Mouse (Mus musculus): Measurements from ENCODE around the gene Spata18.

Gene Spata18

DNA sequence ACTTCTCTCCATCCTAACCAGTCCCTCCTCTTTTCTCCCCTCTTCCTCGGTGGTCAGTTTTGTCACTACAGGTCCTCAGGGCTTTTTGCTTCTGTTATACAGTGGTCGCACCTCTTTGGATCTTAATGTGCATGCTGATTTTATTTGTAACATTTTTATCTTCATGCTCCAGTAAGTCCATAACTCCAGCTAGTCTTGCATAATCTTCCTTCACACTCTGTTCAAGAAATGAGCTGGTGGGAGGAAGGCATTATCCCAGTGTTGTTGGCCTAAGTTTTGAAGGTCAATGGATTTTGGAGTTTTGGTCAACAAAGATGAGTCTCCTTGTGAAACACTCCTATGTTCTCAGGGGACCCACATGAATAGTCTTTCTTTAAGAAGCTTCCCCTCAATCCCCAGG lies 16.7 kb downstream of the Spata18 start:
- no peak for DNase-seq

DNA sequence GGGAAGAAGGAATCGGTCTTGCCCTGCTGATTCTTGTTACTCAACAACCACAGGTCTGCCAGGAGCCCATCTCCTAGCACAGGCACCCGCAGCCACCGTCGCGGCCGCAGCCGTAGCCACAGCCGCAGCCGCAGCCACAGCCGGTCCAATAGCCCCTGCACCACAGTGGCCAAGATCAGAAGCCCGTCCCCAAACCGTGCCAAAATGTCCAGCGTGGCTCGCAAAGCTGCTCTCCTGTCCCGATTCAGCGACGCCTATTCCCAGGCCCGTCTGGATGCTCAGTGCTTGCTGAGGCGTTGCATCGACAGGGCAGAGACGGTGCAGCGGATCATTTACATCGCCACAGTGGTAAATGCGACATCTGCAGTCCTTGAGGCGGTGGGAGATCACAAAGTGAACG lies 18.2 kb downstream of the Spata18 start:
- DNase-seq: no peak

DNA sequence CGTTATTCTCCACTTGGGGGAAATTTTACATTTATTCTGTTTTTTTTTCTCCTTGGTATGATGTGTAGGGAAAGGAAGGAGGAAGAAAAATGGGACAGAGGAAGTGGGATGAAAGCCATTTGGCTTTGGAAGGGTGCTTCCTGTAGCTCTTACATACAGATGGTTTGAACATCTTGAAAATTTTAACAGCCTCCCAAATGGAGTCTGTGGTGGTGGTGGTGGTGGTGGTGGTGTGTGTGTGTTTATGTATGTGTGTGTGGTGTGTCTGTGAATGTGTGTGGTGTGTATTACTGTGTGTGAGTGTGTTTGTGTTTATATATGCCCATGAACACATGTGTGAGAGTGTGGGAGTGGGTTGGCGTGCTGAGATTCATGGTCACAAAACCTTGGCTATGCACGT lies 24.4 kb downstream of the Spata18 start:
- no peak for DNase-seq

DNA sequence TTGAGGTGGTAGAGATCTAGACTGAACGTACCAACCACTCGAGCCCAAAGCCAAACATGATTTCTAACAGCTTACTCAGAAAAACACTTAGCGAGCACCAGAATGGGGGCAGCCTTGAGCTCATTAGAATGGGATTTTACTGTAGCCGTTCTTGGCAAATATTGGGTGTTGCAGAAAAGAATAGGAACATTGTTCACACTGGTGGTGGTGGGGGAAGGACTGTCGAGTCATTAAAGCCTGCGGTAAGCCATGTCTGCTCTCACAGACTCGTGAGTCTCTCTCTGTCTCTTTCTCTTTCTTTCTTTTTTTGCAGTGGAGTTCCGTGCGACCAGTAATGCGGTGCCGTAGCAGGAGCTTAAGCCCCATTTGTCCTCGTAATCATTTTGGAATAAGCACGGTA lies 25.4 kb downstream of the Spata18 start:
- DNase-seq: no peak

DNA sequence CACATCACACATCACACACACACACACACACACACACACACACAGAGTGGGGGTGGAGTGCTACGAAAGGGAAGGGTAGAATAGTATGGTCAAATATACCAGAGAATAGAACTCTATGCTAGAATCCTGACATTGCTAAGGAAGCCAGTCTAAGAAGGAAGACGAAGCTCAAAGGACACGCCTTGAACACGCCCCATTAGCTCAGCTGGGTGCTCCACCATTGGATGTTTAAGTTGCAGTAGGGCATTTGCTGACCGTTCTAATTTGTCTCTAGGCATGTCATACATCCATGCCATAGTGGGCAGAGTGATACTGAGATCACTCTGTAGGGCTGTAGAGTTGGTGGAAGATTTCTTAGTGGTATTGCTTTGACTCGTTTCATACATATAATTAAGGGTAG lies 32.0 kb downstream of the Spata18 start:
- no peak for DNase-seq

DNA sequence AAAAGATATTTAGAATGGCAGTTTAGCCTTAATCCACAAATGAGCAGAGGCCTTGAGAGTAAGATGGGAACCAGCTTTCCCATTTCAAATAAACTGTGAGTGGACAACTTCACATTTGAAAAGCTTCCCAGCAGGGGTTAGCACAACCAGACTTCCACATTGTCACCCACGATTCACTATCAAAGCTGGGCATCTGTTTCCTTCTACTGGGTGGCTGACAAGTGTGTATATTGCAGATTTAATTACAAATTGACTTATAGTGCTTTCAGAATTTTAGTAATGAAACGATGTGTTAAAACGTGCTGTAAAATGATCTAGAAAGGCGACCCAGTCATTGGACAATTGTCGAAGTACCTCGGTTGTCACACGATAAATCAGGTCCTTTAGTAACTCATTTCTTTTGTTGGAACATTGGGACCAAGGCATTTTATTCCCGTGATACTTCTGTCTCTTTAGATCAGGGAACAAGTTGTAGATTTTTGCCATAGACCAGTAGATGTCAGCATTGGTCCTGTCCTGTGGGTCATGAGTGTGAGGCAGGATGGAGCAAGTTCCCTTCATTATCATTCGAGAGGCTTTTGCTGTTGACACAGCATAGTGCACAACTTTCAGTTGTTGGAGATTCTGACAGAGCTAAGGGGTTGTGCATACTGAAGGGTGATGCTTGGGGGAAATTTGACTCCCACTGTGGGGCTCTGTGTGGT lies 32.7 kb downstream of the Spata18 start:
- no peak for DNase-seq

DNA sequence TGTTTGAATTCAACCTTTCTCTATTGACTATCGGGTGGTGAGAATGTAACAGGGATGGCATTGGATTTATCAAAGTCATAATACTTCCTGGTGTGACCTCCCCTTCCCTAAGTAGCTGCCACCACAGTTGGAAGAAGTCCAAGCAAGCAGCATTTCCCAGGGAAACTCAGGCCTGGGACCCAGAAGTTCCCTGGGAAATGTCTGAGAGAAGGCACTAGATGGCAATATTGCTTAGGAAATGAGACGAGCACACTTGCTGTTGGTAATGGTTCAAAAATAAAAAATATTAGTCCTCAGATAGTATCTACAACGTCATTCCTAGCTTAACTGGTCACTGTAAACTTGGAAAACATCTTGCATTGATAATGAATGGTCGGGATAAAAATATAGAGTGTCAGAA lies 35.0 kb downstream of the Spata18 start:
- DNase-seq: no peak

DNA sequence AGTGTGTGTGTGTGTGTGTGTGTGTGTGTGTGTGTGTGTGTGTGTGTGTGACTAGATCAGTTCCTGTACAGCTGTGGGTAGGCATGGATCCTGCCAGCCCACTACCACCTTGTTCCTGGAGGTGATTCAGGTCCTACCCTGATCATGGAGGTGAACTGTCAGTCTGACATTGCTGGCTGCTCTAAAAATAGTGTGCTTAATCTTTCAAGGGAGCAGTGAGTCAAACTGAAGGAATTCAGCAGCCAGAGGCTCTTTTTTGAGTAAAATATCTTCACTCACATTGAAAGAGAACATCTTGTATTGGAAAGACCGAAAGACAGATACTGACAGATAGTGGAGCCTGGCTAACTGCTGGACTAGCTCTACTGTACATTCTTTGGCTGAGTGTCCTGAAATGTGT lies 37.4 kb downstream of the Spata18 start:
- DNase-seq: no peak

DNA sequence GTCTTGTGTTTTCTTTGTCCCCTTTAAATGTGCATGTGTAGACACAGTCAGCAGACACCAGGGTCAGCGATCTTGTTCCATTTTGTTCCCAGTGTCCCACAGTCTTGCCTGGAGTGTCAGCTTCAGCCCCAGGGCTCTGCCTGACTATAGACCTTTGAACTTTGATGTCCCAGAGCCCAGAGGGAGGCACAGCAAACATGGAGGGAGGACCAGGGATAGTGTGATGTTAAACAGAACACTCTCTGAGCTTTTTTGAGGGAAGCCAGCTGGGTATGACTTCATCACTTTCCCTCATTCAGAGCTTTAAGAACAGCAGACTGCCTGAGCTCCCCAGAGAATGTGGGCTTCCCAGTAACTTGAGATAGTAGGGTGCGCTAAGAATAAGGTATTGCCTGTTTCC lies 39.0 kb downstream of the Spata18 start:
- DNase-seq: no peak

DNA sequence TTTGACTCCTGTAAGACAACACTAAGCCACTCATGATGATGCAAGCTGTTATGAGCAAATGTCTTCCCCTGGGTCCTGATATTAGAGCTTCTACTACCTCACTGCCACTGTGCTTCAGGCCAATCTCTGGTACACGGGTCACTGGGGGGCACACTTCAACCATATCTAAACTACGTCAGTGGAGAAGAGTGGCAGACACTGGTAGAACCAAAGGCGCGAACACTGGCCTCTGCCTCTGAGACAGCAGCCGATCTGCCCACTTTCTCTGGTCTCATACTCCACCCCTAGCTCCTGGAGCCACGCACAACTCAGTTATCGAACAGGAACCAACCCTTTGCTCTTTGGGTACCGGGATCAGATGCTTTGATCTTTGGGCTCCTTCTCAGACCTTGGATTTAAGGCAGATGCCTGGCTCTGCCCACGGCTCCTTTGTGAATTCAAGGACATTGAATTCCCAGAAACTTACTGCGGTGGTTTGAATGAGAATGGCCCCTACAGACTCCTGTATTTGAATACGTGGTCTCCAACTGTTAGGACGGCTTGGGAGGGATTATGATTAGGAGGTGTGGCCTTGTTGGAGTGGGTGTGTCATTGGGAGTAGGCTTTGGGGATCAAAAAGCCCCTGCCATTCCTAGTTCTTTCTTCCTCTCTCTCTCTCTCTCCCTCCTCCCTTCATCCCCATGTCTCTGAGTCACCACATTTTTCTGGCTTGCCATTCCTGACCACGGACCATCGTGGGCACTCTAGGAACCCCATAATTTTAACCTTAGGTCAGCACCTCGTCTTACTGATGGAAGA lies 40.7 kb downstream of the Spata18 start:
- DNase-seq: no peak

DNA sequence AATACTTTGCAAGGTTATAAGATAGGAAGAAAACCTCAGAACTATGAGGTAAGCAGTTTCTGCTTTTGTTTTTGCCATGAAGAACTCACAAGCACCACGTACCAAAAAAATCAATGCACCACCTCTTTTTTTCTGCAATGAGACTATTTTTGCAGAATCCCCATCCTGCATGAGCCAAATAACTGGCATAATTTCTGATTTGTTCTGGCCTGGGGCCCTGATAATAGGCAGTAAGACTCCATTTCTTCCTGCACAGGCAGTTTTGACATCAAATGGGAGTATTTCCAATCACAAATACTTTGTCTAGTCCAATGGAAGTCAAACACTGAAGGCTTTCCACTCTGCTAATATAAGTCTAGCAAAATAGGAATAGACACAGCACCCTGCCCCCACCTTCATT lies 42.6 kb downstream of the Spata18 start:
- no peak for DNase-seq

DNA sequence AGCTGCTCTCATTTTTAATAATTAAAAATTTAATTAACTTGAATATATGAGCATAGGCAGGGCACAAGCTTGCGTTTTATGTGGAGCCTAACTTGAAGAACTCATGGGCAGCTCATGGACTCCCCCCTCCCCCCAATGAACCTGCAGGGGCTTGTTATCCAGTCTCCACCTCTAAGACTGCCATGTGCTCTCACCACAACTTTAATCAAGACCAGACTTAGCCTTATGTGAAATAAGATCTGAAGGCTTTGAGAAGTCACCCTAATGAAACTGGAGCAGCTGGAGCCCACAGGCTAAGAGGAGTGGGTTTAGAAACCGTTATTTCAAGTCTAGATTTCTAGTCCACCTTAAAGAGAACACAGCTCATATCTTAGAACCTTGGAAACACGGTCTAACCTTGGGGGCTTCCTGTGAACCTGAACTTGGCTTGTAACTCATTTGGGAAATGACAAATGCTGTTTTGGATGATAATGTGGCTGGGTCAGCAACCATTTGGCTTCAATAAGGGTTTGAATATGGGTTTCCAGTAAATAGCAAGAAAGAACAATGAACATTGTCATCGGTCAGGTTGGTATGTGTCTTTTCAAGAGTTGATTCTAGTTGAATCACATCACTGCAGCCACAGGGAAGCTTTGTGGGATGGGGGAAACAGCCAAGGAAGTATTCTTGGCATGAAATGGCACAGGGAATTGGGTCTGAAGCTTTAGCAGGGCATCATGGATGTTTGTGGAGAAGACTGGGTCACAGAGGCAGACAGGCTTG lies 43.3 kb downstream of the Spata18 start:
- no peak for DNase-seq

DNA sequence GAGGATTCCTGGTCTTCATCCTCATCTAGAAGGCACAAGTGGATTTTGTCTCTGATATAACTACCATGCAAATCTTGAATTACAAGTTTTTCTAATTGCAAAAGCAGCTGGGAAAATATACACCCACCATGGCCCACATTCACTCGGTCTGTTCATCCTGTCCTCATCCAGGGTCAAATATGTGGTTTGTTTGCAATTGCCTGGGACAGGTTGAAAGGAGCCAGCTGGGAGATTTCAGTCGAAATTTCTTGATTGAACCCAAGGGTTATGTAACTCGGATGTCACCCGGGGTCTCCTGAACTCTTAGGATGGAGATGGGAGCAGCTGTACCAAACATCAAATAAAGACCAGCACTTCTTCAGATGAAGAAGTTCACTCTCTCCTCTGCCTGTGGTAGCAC lies 46.5 kb downstream of the Spata18 start:
- no peak for DNase-seq

DNA sequence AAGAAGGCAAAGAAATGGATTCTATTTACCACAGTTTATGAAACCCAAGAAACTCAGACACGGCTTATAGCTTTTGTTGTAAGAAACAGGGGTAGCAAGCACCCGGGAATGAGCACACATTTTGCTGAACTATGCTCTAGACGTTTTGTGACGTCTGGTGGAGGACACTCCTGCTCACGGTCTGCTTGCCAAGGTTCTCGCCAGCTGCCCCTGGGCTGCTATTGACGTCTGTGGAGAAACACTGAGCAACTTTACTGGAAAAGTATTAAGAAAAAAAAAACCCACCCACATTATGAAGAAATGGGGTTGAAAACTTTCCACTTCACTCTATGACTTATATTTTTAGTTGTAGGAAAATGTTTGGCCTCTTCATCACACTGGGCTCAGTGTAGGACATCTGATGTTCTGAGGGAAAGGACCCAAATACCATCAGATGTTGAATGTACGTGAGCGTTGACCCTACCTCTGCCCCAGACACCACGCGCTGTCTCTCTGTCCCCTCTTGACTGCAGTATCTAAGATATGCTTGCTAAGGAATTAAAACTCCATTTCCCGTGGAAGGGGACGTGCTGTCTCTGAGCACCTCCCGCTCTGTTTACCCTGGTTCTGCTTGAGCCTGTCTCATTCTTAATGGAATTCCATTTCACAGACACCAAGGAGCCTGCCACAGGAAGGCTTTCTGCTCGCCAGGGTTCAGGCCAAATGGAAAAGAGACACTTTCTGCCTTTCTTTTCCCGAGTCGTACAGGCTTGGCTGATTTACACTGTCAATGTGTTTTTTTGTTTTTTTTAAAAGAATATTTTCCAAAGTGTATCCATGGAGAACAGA lies 50.1 kb downstream of the Spata18 start:
- no peak for DNase-seq

DNA sequence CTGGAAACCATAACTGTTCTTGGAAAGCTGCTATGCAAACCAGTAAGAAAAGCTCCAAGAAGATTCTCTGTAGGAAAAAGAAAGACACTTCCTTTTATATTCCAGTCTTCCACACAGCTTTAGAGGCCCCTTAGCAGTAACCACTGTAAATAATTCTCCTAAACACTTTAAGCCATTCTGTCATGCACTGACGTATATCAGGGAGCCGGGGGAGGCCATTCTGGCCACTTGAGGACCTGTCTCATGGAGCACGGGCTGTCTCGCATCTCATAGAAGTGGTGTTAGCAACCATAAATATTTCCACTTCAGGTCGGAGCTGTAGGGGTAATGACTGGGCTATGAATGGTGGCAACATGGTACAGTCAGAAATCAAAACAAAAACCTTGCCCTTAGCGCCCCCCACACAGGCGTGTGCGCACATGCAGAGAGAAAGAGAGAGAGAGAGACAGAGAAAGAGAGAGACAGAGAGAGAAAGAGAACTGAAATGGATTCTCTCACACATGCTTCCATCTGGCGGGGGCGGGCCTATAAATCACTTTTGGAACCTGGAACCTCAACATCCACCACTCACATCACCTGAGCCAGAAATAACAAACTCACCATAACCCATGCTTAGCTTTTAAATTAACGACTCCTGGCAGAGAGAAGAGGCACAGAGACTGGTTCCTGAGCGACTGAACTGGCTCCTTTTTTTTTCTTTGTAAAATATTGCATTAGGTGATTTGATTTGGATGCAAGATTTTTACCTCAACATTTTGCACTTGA lies 50.9 kb downstream of the Spata18 start:
- no peak for DNase-seq

DNA sequence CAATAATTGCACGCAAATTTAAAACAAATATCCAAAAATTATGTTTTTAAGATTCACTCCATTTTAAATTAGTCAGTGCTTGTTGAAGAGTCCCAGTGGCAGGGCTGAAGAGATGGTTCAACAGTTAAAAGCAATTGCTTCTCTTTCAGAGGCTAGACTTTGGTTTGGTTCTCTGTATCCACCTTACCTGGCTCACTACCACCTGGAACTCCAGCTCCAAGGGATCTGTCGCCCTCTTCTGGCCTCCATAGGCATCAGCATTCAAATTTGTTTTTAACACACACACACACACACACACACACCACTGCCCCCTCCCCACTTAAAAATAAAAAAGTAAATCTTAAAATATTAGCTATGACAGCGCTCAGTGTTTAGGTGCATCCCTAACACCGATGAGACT lies 51.9 kb downstream of the Spata18 start:
- no peak for DNase-seq

DNA sequence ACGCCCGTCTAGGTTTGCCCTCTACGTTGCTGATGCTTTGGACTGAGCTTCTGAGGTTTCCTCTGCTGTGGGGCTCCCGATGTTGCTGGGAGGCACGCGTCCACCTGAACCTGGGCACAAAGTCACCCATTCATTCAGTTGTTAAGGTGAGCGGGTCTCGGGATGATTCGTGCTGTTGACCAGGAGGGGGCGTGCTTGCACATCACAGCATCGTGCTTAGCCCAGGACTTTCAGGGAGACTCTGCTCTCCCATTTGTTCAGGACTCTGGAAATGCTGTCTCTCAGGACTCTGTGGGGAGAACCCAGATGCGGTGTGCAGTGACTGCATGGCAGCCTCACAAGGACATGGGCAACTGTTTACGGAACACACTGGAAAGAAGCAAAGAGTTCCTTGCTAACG lies 53.1 kb downstream of the Spata18 start:
- DNase-seq: no peak

DNA sequence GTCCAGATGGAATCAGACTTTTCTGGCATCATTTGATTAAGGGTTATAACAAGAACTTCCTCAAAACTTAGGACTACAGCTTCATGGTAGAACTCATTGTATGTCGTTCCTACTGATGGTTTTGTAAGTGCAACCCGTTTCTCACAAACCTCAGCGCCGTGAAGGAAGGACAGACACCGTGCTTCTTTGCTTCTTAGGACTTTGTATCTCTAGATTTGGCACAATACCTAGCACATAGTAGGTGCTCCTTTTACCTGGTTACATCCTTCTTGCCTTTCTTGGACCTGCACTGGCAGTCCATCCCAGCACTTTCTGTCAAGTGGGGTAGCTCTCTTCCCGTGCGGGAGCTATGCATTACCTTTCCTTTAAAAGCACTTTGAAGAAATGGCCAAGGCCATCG lies 53.6 kb downstream of the Spata18 start:
- DNase-seq: no peak

DNA sequence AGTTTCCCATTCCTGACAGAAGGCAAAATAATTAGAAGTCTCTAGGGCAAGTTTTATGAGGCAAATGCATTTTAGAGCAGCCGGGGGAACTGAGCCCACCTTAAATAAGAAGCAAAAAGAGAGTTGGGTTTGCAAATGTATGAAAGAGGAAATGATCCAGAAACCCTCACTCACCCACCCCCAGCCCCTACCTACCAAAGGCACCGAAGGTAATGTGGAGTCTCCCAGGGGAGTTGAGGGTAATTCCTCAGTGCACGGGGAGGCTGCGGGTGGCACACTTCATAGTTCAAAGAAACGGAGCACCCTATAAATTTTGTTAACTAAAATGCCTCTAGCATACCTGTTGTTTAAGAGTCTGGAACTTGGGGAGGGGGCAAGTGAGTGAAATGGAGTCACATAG lies 54.1 kb downstream of the Spata18 start:
- no peak for DNase-seq

DNA sequence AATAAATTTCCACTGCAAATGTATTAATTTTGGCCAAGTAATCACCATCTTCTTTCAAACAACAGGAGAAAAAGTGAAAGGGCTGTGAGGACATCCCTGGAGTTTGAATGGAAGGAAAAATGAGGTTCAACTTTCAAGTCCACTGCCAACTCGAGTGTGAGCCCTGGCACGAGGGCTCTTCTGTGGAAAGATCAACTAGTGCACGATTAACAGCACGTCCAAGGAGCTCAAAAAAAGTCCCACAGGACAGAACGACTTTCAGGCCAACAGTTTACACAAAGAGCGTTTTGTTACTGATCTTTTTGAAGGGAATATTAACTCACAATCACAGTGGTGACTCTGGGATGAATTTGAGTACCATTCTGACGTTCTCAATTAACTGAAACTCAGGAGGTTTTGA lies 61.7 kb downstream of the Spata18 start:
- DNase-seq: no peak

DNA sequence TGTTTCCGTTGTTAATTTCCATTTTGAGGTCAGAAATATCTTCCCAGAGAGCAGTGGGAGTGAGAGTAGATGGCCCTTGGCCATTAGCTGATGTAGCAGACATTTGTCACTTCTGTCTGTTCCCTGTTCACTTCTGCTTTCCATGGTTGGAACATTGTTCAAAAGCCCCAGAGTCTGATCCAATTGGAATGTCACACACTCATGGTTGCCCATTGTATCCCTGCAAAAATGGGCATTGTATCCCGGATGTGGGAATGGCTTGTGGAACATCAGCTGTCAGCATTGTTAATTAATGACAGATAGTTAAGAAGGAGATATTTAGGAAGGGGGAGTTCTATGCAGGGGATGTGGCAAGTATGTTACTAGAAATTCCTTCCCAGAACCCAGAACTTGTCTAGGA lies 65.8 kb downstream of the Spata18 start:
- no peak for DNase-seq

DNA sequence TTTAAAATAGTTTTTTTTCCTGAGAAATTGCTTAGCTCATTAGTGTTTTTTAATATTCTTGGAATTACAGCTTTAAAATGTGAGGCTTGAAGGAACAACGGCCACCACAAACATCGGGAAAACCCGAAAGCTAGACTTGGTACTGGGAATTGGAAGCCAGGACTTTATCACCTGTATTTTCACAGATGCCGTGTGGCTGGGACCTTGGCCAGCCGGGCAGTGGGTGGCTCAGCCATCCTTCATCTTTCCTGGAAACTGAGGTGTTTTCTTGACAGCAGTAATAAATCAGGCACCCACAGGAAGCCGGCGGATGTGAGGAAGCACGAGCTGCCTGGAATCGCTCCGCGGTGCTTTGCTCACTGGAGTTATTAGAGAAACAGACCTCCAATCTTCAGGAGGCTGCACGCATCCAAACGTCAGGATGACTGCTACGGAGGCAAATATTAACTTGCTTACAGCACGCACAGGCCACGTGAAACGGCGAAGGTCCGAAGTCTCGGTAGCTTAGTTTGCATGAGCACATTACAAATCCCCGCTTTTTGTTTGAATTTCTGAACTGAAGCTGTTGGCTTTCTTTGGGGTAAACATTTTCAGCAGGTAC lies 70.6 kb downstream of the Spata18 start:
- DNase-seq: no peak
